Mouse (Mus musculus): ENCODE results near the gene Nxnl1.

Gene Nxnl1

GRCm38 (mm10) chr8:71580201-71580600 lies 13.8 kb upstream of the Nxnl1 start:
- DNase-seq (ENCODE audit: low read depth, low spot score), result peak; percentile 50

- DNase-seq (ENCODE audit: low read depth, low spot score), result no peak
Observed at GRCm38 (mm10) chr8:71579476-71579875, 13.1 kb upstream of the Nxnl1 start.

- no peak for DNase-seq (ENCODE audit: low read depth, low spot score)
Observed at GRCm38 (mm10) chr8:71579009-71579408, 12.6 kb upstream of the Nxnl1 start.

GRCm38 (mm10) chr8:71577856-71578387 lies 11.5 kb upstream of the Nxnl1 start:
- DNase-seq (ENCODE audit: low read depth, low spot score), result no peak

- no peak for DNase-seq (ENCODE audit: low read depth, low spot score)
Observed at GRCm38 (mm10) chr8:71575020-71575419, 8.6 kb upstream of the Nxnl1 start.

GRCm38 (mm10) chr8:71574426-71574825 lies 8.0 kb upstream of the Nxnl1 start:
- DNase-seq (ENCODE audit: low read depth, low spot score), result no peak

- no peak for DNase-seq (ENCODE audit: low read depth, low spot score)
Observed at GRCm38 (mm10) chr8:71572847-71573633, 6.6 kb upstream of the Nxnl1 start.

- DNase-seq (ENCODE audit: low read depth, low spot score), result no peak
Observed at GRCm38 (mm10) chr8:71572077-71572476, 5.7 kb upstream of the Nxnl1 start.

GRCm38 (mm10) chr8:71570291-71570954 lies 4.0 kb upstream of the Nxnl1 start:
- DNase-seq (ENCODE audit: low read depth, low spot score), result peak; percentile 100

- DNase-seq (ENCODE audit: low read depth, low spot score), result peak; percentile 99
Observed at GRCm38 (mm10) chr8:71569366-71570290, 3.2 kb upstream of the Nxnl1 start.

- DNase-seq (ENCODE audit: low read depth, low spot score), result no peak
Observed at GRCm38 (mm10) chr8:71568941-71569340, 2.5 kb upstream of the Nxnl1 start.

GRCm38 (mm10) chr8:71568387-71568937 lies 2.1 kb upstream of the Nxnl1 start, which contains the start of gene Slc27a1:
Gene Slc27a1, plus strand, starts transcription at chr8:71568882.
- no peak for DNase-seq (ENCODE audit: low read depth, low spot score)

- DNase-seq (ENCODE audit: low read depth, low spot score), result no peak
Observed at GRCm38 (mm10) chr8:71567587-71567986, 1.2 kb upstream of the Nxnl1 start.

GRCm38 (mm10) chr8:71563992-71564391 lies 2.4 kb downstream of the Nxnl1 start:
- DNase-seq (ENCODE audit: low read depth, low spot score), result no peak

- peak; percentile 74 for DNase-seq (ENCODE audit: low read depth, low spot score)
Observed at GRCm38 (mm10) chr8:71562751-71563150, 3.6 kb downstream of the Nxnl1 start.

GRCm38 (mm10) chr8:71561401-71561800 lies 5.0 kb downstream of the Nxnl1 start:
- peak; percentile 90 for DNase-seq (ENCODE audit: low read depth, low spot score)

GRCm38 (mm10) chr8:71560765-71561164 lies 5.6 kb downstream of the Nxnl1 start:
- no peak for DNase-seq (ENCODE audit: low read depth, low spot score)

- DNase-seq (ENCODE audit: low read depth, low spot score), result no peak
Observed at GRCm38 (mm10) chr8:71560071-71560470, 6.3 kb downstream of the Nxnl1 start.

- peak; percentile 98 for DNase-seq (ENCODE audit: low read depth, low spot score)
Observed at GRCm38 (mm10) chr8:71558958-71559690, 7.3 kb downstream of the Nxnl1 start.

- DNase-seq (ENCODE audit: low read depth, low spot score), result peak; percentile 57
Observed at GRCm38 (mm10) chr8:71558071-71558957, 8.1 kb downstream of the Nxnl1 start, which contains the start of gene Tmem221. Gene Tmem221, minus strand, starts transcription at chr8:71558871.

Data from ES-CJ7 (cell line).